Mouse (Mus musculus): Measurements from ENCODE around the gene 9030612E09Rik.

DNA sequence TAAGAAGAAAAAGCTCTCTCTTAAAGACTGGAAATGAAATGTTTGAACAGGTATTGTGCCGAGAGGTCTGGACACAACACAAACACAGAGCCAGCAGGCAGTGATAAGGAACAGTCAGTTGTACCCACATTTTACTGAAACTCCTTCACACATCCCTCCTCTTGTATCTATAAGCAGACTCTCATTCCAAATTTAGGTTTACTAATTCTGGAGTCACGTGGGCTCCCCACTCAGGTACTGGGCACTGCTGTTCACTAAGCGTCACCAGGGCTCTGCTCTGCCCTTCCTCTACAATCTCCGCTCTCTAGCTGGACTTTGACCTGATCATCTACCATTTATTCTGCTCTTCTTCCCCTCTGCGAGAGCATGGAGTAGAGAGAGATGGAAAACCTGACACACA, 15.6 kb upstream of the 9030612E09Rik start:
- no peak for TF ChIP-seq POLR2A (IDR thresholded peaks at IDR 0.05; ENCODE audit: borderline replicate concordance, low read depth, low read length)
- no peak for TF ChIP-seq CTCF (IDR thresholded peaks at IDR 0.05; ENCODE audit: low read depth, low read length)
